Mouse (Mus musculus) left cerebral cortex, postnatal 25 days (tissue): ENCODE results near the gene BC024978. TPM values are rescaled to one million over a fixed set of nuclear protein-coding genes. Genes with fewer than 3 reads are reported as not detected.
"Not testable (repeated sequence)": the region's sequence is repeated elsewhere in the genome, so short reads cannot be mapped to it uniquely, and the experiment has no call there.

Experiments
- DNase-seq, 2 experiments: peaks; one replicate each; pipeline ENCODE4 v3.0.0; 2022; ENCODE audit warnings: low spot score in 2 of 2, mixed read lengths in 1 of 2
- intact Hi-C: fragments of 180-260 bp; cut with DNase I; formaldehyde crosslinking; loops from one replicate; pipeline ENCODE4 v1.15.1; 2025
- microRNA-seq, 2 experiments: library from miRNA; unstranded; fragments of <30 nt; microRNA quantifications; one replicate each; pipeline ENCODE4 v1.2.0; 2022
- total RNA-seq, 2 experiments: library from RNA; stranded (reverse); gene quantifications; 2 replicates each; pipeline ENCODE4 v1.2.3; 2021

BC024978 gene
- total RNA-seq, 2 experiments from 2014 or later, result 21.0 to 25.2 TPM

DNA sequence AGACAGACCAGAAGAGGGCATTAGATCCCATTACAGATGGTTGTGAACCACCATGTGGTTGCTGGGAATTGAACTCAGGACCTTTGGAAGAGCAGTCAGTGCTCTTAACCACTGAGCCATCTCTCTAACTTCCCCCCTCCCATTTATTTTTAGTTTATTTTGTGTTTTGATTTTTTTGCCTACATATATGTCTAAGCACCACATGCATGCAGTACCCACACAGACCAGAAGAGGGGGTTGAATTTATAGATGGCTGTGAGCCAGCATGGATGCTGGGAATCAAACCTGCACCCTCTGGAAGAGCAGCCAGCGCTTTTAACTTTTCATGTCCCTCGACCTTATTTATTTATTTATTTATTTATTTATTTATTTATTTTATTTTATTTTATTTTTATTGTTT is 48.5 kb downstream of the BC024978 start:
- DNase-seq, intact Hi-C loops: not testable (repeated sequence)

DNA sequence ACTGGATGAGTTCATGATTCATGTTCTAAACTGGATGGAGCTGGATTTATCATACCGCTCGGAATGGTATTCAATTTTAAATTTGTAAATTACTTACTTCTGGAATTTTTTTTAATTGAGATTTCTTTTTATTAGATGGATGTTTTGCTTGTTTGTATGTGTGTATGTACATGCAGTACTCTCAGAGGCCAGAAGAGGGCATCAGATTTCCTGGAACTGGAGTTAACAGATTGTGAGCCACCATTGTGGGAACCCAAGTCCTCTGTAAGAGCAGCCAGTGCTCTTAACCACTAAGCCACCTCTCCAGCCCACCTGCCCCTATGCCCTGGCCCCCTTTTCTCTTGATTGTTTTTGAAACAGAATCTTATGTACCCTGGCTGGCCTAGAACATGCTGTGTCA is 53.6 kb downstream of the BC024978 start:
- intact Hi-C loops, result no loop called here
- no peak for DNase-seq

DNA sequence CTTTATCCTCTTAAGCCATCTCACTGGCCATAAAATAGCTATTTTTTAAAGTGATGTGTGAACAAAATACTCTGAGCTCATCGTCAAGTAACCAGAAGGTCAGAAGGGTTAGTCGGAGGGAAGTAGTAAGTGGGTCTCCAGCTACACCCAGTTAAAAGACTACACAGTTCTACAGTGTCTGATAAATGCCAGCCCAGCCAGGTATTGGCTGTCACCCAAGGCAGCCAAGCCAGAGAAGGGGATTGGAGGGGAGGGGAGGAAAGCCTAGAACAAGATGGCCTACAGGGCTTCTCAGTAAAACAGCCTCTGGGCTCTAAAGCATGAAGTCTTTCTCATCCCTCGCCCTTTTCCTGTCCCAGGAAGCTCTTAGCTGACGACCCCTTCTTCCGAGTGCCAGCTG is 54.3 kb downstream of the BC024978 start:
- no peak for DNase-seq
- intact Hi-C loops, result no loop called here

DNA sequence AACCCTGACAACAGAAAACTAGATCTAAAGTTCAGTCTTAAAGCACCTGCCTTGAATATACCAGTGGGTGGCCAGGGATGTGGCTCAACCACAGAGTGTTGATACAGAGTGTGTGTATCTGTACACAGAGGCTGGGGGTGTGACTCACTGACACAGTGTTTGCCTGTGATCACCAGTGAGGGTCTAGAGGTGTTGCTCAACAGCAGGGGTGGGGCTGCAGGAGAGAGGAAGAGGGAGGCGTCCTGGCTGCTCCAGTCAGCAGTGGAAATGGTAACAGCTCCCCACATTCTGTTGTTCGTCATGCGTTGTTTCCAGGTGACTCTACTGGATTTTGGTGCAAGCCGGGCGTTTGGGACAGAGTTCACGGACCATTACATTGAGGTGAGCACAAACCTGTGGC is 56.4 kb downstream of the BC024978 start:
- intact Hi-C loops, result no loop called here
- no peak for DNase-seq

DNA sequence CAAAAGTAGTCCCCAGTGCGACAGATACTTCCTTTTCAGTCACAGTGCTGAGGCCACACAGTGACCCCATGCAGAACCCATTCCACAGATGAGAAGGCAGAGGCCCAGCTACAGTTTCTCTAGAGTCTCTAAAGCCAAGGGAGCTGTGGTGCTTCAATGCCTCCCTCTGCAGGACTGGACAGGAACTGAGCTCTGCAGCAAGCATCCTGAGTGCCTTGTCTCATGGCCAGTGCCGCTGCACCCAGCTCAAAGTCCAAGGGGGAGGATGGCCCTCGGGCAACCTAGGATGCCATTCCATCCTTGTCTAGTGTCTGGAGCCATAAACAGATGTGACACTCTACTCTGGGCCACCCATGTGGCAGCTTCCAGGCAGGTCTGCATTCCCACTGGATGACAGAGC is 60.1 kb downstream of the BC024978 start:
- intact Hi-C loops, result loop anchor here (5.0 kb wide), 1 partner anchor 58 kb away; the partner anchor contains the start of genes BC024978 and Snrpa

DNA sequence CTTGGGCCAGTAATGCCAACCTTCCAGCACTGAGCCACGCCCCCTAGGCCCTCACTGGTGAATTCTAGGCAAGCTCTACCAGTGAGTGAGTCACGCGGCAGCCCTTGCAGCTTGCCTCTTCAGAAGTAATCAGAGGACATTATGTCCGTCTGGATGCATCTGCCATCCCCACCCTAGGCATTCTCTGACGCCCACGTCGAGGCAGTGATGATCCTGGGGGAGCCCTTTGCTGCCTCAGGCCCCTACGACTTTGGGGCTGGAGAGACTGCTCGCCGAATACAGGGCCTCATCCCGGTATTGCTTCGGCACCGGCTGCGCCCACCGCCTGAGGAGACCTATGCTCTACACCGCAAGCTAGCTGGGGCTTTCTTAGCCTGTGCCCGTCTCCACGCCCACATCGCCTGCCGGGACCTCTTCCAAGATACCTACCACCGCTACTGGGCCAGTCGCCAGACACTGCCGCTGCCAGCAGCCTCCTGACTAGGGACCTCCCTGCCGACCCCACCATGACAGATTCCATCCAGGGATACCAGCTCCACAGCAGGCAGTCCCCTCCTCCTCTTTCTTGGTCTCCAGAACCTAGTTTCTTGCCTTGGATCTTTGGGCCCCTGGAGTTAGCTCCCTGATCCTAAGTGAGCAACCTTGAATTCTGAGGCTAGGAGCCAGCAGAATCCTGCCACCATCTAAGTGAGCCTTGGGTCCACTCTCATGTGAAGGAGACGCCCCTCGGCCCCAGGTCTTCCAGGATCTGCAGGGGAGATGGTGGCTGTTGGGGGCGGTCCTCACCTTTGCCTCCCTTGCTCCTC is 61.7 kb downstream of the BC024978 start:
- intact Hi-C loops, result loop anchor here (1.0 to 5.0 kb wide), 2 partner anchors 25 to 60 kb away; partner anchors contain the start of genes BC024978 and Snrpa
- peak; percentile 73 to 87 for DNase-seq

More for the DNA sequence above, 60.1 kb downstream of the BC024978 start:
- DNase-seq, result no peak

DNA sequence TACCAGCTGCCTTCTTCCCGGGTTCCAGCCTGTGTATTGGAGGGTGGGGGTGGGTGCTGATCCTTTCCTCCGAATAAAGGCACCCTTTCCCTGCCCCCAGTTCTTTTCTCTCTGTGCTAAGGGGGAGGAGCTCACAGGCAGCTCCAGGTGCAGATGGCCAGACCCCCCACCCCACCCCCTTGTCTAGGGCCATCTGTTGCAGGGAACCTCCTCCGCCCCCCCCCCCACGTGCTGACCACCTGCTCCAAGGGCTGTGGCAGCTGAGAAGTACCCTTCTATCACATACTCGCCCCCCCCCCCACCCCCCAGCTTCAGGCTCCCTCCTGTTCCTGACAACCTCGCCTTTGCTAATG is 62.2 kb downstream of the BC024978 start:
- DNase-seq, result no peak
- intact Hi-C loops, result loop anchor here (1.0 to 5.0 kb wide), 2 partner anchors 26 to 61 kb away; partner anchors contain the start of genes BC024978 and Snrpa

DNA sequence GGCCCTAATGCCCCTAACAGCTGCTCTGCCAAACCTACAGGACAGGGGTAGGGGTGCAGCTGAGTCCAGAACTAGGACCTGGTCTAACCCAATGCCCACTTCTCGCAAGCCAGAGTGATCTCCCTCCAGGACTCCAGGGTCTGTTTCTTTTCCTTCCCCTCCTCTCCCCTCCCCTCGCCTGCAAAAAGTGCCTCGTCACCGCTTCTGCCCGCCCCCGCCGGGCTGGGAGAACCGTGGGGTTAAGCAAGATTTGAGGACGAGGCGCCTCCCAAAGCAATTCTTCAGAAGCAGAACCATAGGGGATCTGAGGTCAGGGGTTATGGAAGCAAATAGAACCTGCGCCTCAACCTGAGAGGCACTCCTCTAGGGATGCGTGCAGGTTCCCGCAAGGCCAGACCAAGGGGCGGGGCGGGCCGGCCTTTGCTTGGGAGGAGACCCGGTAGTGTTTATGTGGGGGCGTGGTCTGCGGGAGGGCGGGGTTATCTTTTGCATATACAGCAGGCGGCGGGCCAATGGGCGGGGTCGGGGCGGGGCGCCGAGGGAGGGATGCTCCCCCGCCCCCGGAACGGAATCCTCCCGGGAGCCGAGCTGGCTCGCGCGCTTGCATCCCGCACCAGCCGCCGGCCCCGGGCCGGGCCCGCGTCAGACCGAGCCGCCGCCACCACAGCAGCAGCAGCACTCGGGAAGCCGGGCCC is 62.8 kb downstream of the BC024978 start, which contains the start of gene Numbl:
Gene Numbl (plus strand): TSS at position 229 of the 695 bp plus-strand sequence.
- intact Hi-C loops, result loop anchor here (5.0 kb wide), 1 partner anchor 61 kb away; the partner anchor contains the start of genes BC024978 and Snrpa
- DNase-seq, result peak; percentile 89 to 93

DNA sequence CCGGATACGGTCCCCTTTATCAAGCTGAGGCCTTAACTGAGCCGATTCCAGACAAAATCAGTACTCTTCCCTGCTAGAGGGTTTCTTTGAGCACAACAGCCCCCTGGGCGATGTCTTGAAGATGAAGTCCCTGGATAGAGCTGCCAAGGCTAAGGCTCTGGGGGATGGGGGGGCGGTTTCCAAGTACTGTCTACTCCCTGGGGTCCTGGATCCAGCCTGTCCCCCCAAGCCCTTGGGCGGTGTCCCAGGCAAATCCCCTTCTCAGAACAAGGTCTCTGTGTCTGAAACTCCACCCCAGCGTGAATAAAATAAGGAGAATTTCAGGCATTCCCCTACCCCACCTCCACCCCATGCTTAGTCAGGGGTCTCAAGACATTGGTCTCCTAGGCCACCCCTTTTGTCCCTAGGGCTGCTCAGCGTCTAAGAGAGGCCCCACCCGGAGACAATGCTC is 63.7 kb downstream of the BC024978 start:
- no peak for DNase-seq
- intact Hi-C loops, result loop anchor here (5.0 kb wide), 1 partner anchor 62 kb away; the partner anchor contains the start of genes BC024978 and Snrpa

DNA sequence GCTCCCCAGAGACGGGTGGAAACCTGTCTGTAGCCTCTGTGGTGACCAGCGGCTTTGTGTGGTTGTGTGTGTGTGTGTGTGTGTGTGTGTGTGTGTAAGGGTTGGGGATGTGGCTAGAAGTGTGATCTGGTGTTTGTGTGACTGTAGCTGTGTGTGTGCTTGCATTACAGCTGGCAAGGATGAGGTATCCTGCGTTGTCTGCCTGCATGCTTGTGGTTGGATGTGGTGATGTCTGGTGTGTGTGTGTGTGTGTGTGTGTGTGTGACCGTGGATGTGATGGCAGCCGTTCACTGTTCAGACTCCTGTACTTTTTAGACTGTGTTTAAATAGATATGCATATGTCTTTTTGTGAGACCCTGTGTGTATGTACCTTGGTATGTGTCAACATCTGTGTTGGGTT is 64.2 kb downstream of the BC024978 start:
- DNase-seq, result peak in 1 of 2 experiments; percentile 49
- intact Hi-C loops, result loop anchor here (5.0 kb wide), 1 partner anchor 62 kb away; the partner anchor contains the start of genes BC024978 and Snrpa

Small RNA genes lying within 50 kb of the gene (microRNA-seq; reads per million reads assigned to microRNA genes)
- 0.25 to 0.34 reads per million in 2 experiments for gene Mir1191
- 0.67 to 0.99 reads per million in 2 experiments for gene Mir3101

Other genes with a start within 250 kb of the BC024978 start
- not detected for gene Cyp2a12, start 166.7 kb upstream of the BC024978 start, total RNA-seq
- under 1 TPM in 1 of 2 experiments, not detected in 1; 0.41 TPM for gene Cyp2f2, start 75.9 kb upstream of the BC024978 start, total RNA-seq
- not detected for gene Cyp2t4, start 42.1 kb upstream of the BC024978 start, total RNA-seq
- gene Egln2, start 29.0 kb upstream of the BC024978 start, total RNA-seq, result 100 to 1,000 TPM in 1 of 2 experiments, 10 to 100 TPM in 1; 98.1 to 101 TPM
- 10 to 100 TPM; 85.3 to 91.2 TPM for gene Rab4b, start 16.9 kb upstream of the BC024978 start, total RNA-seq
- gene Gm21983, start 14.7 kb upstream of the BC024978 start, total RNA-seq, result not detected
- gene Mia, start 14.6 kb upstream of the BC024978 start, total RNA-seq, result 1 to 10 TPM in 1 of 2 experiments, under 1 TPM in 1; 0.62 to 1.7 TPM
- gene Snrpa, start 490 bp downstream of the BC024978 start, total RNA-seq, result 10 to 100 TPM; 81.9 to 85.2 TPM
- 1 to 10 TPM; 7.5 to 8.8 TPM for gene Itpkc, start 32.9 kb downstream of the BC024978 start, total RNA-seq
- gene Coq8b, start 37.2 kb downstream of the BC024978 start, total RNA-seq, result 10 to 100 TPM; 32.5 to 37.2 TPM
- 100 to 1,000 TPM; 119 to 130 TPM for gene Numbl, start 62.7 kb downstream of the BC024978 start, total RNA-seq
- 10 to 100 TPM; 46.7 to 50.4 TPM for gene Ltbp4, start 141.9 kb downstream of the BC024978 start, total RNA-seq
- 10 to 100 TPM; 21.7 to 31.2 TPM for gene Shkbp1, start 160.2 kb downstream of the BC024978 start, total RNA-seq
- gene Gm20479, start 161.6 kb downstream of the BC024978 start, total RNA-seq, result not detected